Mouse (Mus musculus): ENCODE measurements at regions not wholly inside any gene's neighbourhood (a gene's known extent, or its start where the extent isn't known, plus 50 kb on each side); places are given as distances from the start of the nearest gene placed in this dataset.

GRCm38 (mm10) chr3:121871795-121872194, 56.7 kb upstream of the Abcd3 start:
- Histone ChIP-seq H3K4me1 (replicated peaks; ENCODE audit: control insufficient read depth, insufficient read depth, low read length) (no peaks in the 10 kb centered on the region), H3K36me3 (ENCODE audit: control insufficient read depth, insufficient read depth, low read length) (no peaks in the 10 kb centered on the region), H3K4me3 (ENCODE audit: low read depth, low read length) (no peak overlapping the region), H3K27ac (ENCODE audit: low read depth, low read length) (no peak overlapping the region), H3K9ac (ENCODE audit: low read depth, low read length) (no peak overlapping the region), H3K9me3 (ENCODE audit: control insufficient read depth, low read length) (no peaks in the 10 kb centered on the region), H3K27me3 (replicated peaks; ENCODE audit: control insufficient read depth, insufficient read depth, low read length) (no peaks in the 10 kb centered on the region), H3K4me2 (no peak overlapping the region)
- WGBS: 83% methylated on average over 4 of the region's 4 CpGs
- DNase-seq (ENCODE audit: low spot score) (no peak), ATAC-seq (replicated peaks; ENCODE audit: low FRiP score) (no peak)

GRCm38 (mm10) chr3:121870726-121871125, 55.6 kb upstream of the Abcd3 start:
- H3K36me3 ChIP-seq (ENCODE audit: control insufficient read depth, insufficient read depth, low read length): no peaks in the 10 kb centered on the region
- no peak overlapping the region for H3K27ac ChIP-seq (ENCODE audit: low read depth, low read length)
- DNase-seq (ENCODE audit: low spot score) (no peak), ATAC-seq (replicated peaks; ENCODE audit: low FRiP score) (no peak)
- H3K4me1 ChIP-seq (replicated peaks; ENCODE audit: control insufficient read depth, insufficient read depth, low read length): no peaks in the 10 kb centered on the region
- no peak overlapping the region for H3K4me3 ChIP-seq (ENCODE audit: low read depth, low read length)
- H3K27me3 ChIP-seq (replicated peaks; ENCODE audit: control insufficient read depth, insufficient read depth, low read length): no peaks in the 10 kb centered on the region
- 79% methylated on average over 6 of the region's 6 CpGs for WGBS
- no peak overlapping the region for H3K9ac ChIP-seq (ENCODE audit: low read depth, low read length)
- no peak overlapping the region for H3K4me2 ChIP-seq
- H3K9me3 ChIP-seq (ENCODE audit: control insufficient read depth, low read length): no peaks in the 10 kb centered on the region

GRCm38 (mm10) chr3:121869694-121870093, 54.6 kb upstream of the Abcd3 start:
- Histone ChIP-seq H3K27ac (ENCODE audit: low read depth, low read length) (no peak overlapping the region), H3K36me3 (ENCODE audit: control insufficient read depth, insufficient read depth, low read length) (no peaks in the 10 kb centered on the region), H3K9me3 (ENCODE audit: control insufficient read depth, low read length) (no peaks in the 10 kb centered on the region), H3K4me1 (replicated peaks; ENCODE audit: control insufficient read depth, insufficient read depth, low read length) (no peaks in the 10 kb centered on the region), H3K4me3 (ENCODE audit: low read depth, low read length) (no peak overlapping the region), H3K27me3 (replicated peaks; ENCODE audit: control insufficient read depth, insufficient read depth, low read length) (no peaks in the 10 kb centered on the region), H3K9ac (ENCODE audit: low read depth, low read length) (no peak overlapping the region), H3K4me2 (no peak overlapping the region)
- 58% methylated on average over 4 of the region's 4 CpGs for WGBS
- ATAC-seq (replicated peaks; ENCODE audit: low FRiP score): no peak
- DNase-seq (ENCODE audit: low spot score): no peak

DNA sequence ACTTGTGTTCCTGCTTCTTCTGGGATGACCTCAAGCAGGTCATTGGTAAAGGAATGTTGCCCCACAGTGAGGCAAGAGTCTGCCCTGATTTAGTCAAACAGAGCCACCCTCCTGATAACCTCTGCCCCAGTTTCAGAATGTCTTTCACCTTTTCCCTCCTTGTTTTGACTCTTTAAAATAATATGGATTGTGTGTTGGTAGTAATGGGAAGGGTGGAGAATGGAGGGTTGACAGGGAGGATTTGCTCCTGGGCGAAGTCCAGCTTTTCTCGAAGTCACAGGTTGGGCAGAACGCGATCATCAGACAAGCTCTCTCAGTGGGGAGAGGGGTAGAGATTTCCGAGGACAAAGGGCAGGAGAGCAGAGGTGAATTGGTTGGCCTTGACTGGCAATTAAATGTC, 52.2 kb upstream of the Abcd3 start:
- no peaks in the 10 kb centered on the region for H3K36me3 ChIP-seq (ENCODE audit: control insufficient read depth, insufficient read depth, low read length)
- peak overlapping the region; percentile 4 for H3K27ac ChIP-seq (ENCODE audit: low read depth, low read length)
- no peaks in the 10 kb centered on the region for H3K27me3 ChIP-seq (replicated peaks; ENCODE audit: control insufficient read depth, insufficient read depth, low read length)
- 55% methylated on average over 5 of the region's 5 CpGs for WGBS
- no peaks in the 10 kb centered on the region for H3K4me1 ChIP-seq (replicated peaks; ENCODE audit: control insufficient read depth, insufficient read depth, low read length)
- ATAC-seq (replicated peaks; ENCODE audit: low FRiP score) (peak; percentile 61), DNase-seq (ENCODE audit: low spot score) (no peak)
- no peak overlapping the region for H3K4me2 ChIP-seq
- no peaks in the 10 kb centered on the region for H3K9me3 ChIP-seq (ENCODE audit: control insufficient read depth, low read length)
- H3K9ac ChIP-seq (ENCODE audit: low read depth, low read length): no peak overlapping the region
- H3K4me3 ChIP-seq (ENCODE audit: low read depth, low read length): no peak overlapping the region

- Histone ChIP-seq H3K4me3 (ENCODE audit: low read depth, low read length) (no peak overlapping the region), H3K36me3 (ENCODE audit: control insufficient read depth, insufficient read depth, low read length) (no peaks in the 10 kb centered on the region), H3K4me1 (replicated peaks; ENCODE audit: control insufficient read depth, insufficient read depth, low read length) (no peaks in the 10 kb centered on the region), H3K4me2 (no peak overlapping the region), H3K9me3 (ENCODE audit: control insufficient read depth, low read length) (no peaks in the 10 kb centered on the region), H3K9ac (ENCODE audit: low read depth, low read length) (no peak overlapping the region), H3K27ac (ENCODE audit: low read depth, low read length) (no peak overlapping the region), H3K27me3 (replicated peaks; ENCODE audit: control insufficient read depth, insufficient read depth, low read length) (no peaks in the 10 kb centered on the region)
- 47% methylated on average over 8 of the region's 8 CpGs for WGBS
- DNase-seq (ENCODE audit: low spot score): no peak
- no peak for ATAC-seq (replicated peaks; ENCODE audit: low FRiP score)
These were observed 49.8 kb upstream of the Abcd3 start for GRCm38 (mm10) chr3:121864734-121865445.
